Mouse (Mus musculus): ENCODE data around the gene Sept9.
"Not testable (repeated sequence)": the region's sequence is repeated elsewhere in the genome, so short reads cannot be mapped to it uniquely, and the experiment has no call there.

Gene Sept9

GRCm38 (mm10) chr11:117331361-117332241 lies 132.1 kb downstream of the Sept9 start:
- no peak for DNase-seq

GRCm38 (mm10) chr11:117332242-117333149 lies 133.0 kb downstream of the Sept9 start:
- DNase-seq = peak; percentile 79

GRCm38 (mm10) chr11:117333150-117333715 lies 133.8 kb downstream of the Sept9 start:
- DNase-seq = no peak

- peak; percentile 57 for DNase-seq
Measured at GRCm38 (mm10) chr11:117334101-117334500, 134.6 kb downstream of the Sept9 start.

GRCm38 (mm10) chr11:117335146-117335545 lies 135.7 kb downstream of the Sept9 start:
- DNase-seq = no peak

GRCm38 (mm10) chr11:117336081-117336788 lies 136.8 kb downstream of the Sept9 start:
- DNase-seq = no peak

GRCm38 (mm10) chr11:117337749-117338148 lies 138.3 kb downstream of the Sept9 start:
- no peak for DNase-seq

GRCm38 (mm10) chr11:117338503-117338902 lies 139.0 kb downstream of the Sept9 start:
- peak; percentile 85 for DNase-seq

GRCm38 (mm10) chr11:117339050-117339449 lies 139.6 kb downstream of the Sept9 start:
- DNase-seq = no peak

- no peak for DNase-seq
Measured at GRCm38 (mm10) chr11:117341218-117341617, 141.8 kb downstream of the Sept9 start.

GRCm38 (mm10) chr11:117342076-117342475 lies 142.6 kb downstream of the Sept9 start:
- DNase-seq = no peak

- DNase-seq = not testable (repeated sequence)
Measured at GRCm38 (mm10) chr11:117342490-117342889, 143.0 kb downstream of the Sept9 start.

GRCm38 (mm10) chr11:117343800-117344199 lies 144.3 kb downstream of the Sept9 start:
- no peak for DNase-seq

GRCm38 (mm10) chr11:117344339-117345021 lies 145.0 kb downstream of the Sept9 start:
- no peak for DNase-seq

- DNase-seq = peak; percentile 66
Measured at GRCm38 (mm10) chr11:117345022-117345765, 145.7 kb downstream of the Sept9 start.

GRCm38 (mm10) chr11:117347256-117347655 lies 147.8 kb downstream of the Sept9 start:
- DNase-seq = no peak

GRCm38 (mm10) chr11:117348429-117349103 lies 149.1 kb downstream of the Sept9 start:
- no peak for DNase-seq

GRCm38 (mm10) chr11:117349429-117350363 lies 150.2 kb downstream of the Sept9 start:
- peak; percentile 35 for DNase-seq

Data from lung, postnatal 36 days (tissue).